Mouse (Mus musculus): ENCODE data around the gene Galk1.

- TF ChIP-seq CTCF (IDR thresholded peaks at IDR 0.05; ENCODE audit: borderline replicate concordance, insufficient read depth, low read length) (no peak), POLR2A (IDR thresholded peaks at IDR 0.05; ENCODE audit: low read depth, low read length) (no peak)
Observed at GRCm38 (mm10) chr11:116043286-116043685, 30.8 kb upstream of the Galk1 start.
